Mouse (Mus musculus): ENCODE results near the gene Cfap61.

Cfap61 gene

GRCm38 (mm10) chr2:146221076-146221928, 286.7 kb downstream of the Cfap61 start, which contains the start of gene Insm1:
TSS of gene Insm1 (plus strand) at chr2:146221921.
- peak; percentile 62 for DNase-seq (ENCODE audit: low read depth, low spot score)

GRCm38 (mm10) chr2:146221929-146222278, 287.3 kb downstream of the Cfap61 start:
- DNase-seq (ENCODE audit: low read depth, low spot score): peak; percentile 70

GRCm38 (mm10) chr2:146222279-146223175, 287.9 kb downstream of the Cfap61 start:
- DNase-seq (ENCODE audit: low read depth, low spot score): peak; percentile 52

GRCm38 (mm10) chr2:146223176-146223905, 288.8 kb downstream of the Cfap61 start:
- peak; percentile 62 for DNase-seq (ENCODE audit: low read depth, low spot score)

GRCm38 (mm10) chr2:146224141-146224540, 289.6 kb downstream of the Cfap61 start:
- DNase-seq (ENCODE audit: low read depth, low spot score): no peak

GRCm38 (mm10) chr2:146225818-146226217, 291.2 kb downstream of the Cfap61 start:
- DNase-seq (ENCODE audit: low read depth, low spot score): no peak

- DNase-seq (ENCODE audit: low read depth, low spot score): no peak
Measured at GRCm38 (mm10) chr2:146226484-146226883, 291.9 kb downstream of the Cfap61 start.

GRCm38 (mm10) chr2:146227646-146228045, 293.1 kb downstream of the Cfap61 start:
- no peak for DNase-seq (ENCODE audit: low read depth, low spot score)

- no peak for DNase-seq (ENCODE audit: low read depth, low spot score)
Measured at GRCm38 (mm10) chr2:146228435-146228834, 293.9 kb downstream of the Cfap61 start.

GRCm38 (mm10) chr2:146231485-146231884, 296.9 kb downstream of the Cfap61 start:
- peak; percentile 51 for DNase-seq (ENCODE audit: low read depth, low spot score)

- no peak for DNase-seq (ENCODE audit: low read depth, low spot score)
Measured at GRCm38 (mm10) chr2:146239196-146239747, 304.7 kb downstream of the Cfap61 start.

GRCm38 (mm10) chr2:146244049-146244448, 309.5 kb downstream of the Cfap61 start:
- no peak for DNase-seq (ENCODE audit: low read depth, low spot score)

GRCm38 (mm10) chr2:146245401-146245800, 310.8 kb downstream of the Cfap61 start:
- DNase-seq (ENCODE audit: low read depth, low spot score): no peak

GRCm38 (mm10) chr2:146246409-146247075, 312.0 kb downstream of the Cfap61 start:
- DNase-seq (ENCODE audit: low read depth, low spot score): peak; percentile 63

- no peak for DNase-seq (ENCODE audit: low read depth, low spot score)
Measured at GRCm38 (mm10) chr2:146247576-146247975, 313.0 kb downstream of the Cfap61 start.

- no peak for DNase-seq (ENCODE audit: low read depth, low spot score)
Measured at GRCm38 (mm10) chr2:146249033-146249432, 314.4 kb downstream of the Cfap61 start.

- DNase-seq (ENCODE audit: low read depth, low spot score): no peak
Measured at GRCm38 (mm10) chr2:146250236-146250904, 315.8 kb downstream of the Cfap61 start.

- no peak for DNase-seq (ENCODE audit: low read depth, low spot score)
Measured at GRCm38 (mm10) chr2:146254387-146254786, 319.8 kb downstream of the Cfap61 start.

- DNase-seq (ENCODE audit: low read depth, low spot score): no peak
Measured at GRCm38 (mm10) chr2:146255636-146256035, 321.1 kb downstream of the Cfap61 start.

GRCm38 (mm10) chr2:146256321-146256875, 321.8 kb downstream of the Cfap61 start:
- DNase-seq (ENCODE audit: low read depth, low spot score): peak; percentile 69
